Mouse (Mus musculus) cerebellum, postnatal 25 days (tissue): ENCODE measurements around the gene Nin.

Source experiments
- DNase-seq, 2 experiments: peaks; one replicate each; pipeline ENCODE4 v3.0.0; 2021; ENCODE audit warnings: mixed read lengths in 2 of 2

Gene Nin

DNA sequence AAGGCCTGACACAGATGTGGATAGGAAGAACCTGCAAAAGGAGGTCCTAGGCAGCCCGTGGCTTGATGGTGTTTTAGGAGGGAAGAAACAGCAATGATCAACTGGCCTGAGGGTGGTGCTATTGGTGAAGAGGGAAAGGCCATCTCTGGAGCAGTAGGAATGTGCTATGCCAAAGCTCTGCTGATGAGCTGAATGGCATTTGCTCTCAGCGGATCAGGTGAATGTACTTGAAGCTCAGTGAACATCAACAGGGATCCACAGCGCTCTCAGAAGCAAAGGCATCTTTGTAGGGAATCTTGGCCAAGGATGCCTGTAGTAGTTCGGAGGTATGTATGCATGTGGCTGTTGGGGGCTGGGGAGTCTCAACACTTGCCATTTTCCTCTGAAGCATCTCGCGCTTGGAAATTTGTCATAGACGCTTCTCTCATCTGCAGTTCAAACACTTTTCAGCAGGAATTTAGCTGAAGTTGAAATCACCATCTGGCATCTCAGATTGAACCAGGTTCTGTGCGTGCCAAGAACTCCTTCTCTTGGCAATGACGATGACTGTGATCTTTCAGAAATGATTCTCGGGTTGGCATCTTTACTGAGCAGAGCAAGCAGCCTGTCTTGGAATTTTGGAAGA, 5.3 kb upstream of the Nin start:
- peak; percentile 55 to 62 for DNase-seq

DNA sequence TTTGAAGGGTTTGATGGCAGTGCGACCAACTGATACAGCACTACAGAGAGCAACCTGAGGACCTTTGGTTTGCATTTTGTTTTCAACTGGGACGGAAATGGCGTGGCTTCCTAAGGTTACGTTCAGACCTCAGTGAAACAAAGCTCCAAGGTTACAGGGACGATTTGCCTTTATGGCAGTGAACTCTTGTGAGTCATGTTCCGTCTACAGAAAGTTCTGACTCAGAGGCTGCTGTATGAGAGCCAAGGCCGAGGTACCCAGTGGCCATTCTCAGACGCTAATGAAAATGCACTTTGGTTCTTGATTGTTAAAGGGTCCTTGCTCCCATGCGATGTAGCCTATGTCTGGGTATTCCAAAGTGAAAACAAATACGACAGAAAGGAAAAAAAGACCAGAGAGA, 3.6 kb upstream of the Nin start:
- DNase-seq = no peak

- DNase-seq = no peak
Measured at GRCm38 (mm10) chr12:70112090-70112383, 1.5 kb downstream of the Nin start.

GRCm38 (mm10) chr12:70111367-70112089, 2.0 kb downstream of the Nin start:
- DNase-seq = peak; percentile 71 to 77

DNA sequence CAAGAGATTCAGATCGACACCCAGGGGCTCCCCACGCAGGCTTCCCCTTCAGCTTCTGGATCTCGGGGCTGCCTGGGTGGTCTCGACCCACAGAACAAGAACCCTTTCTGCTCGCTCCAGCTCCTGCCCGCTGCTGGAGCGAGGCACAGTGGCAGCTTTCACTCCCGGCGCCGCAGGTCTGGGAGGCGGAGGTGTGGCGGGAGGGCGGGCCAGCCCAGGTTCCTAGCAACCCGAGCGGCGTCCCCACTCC, 2.5 kb downstream of the Nin start:
- peak in 1 of 2 experiments; percentile 76 for DNase-seq

- DNase-seq = peak in 1 of 2 experiments; percentile 31
Measured at GRCm38 (mm10) chr12:70110375-70111116, 3.0 kb downstream of the Nin start.

GRCm38 (mm10) chr12:70109921-70110320, 3.6 kb downstream of the Nin start:
- peak; percentile 41 to 48 for DNase-seq

DNA sequence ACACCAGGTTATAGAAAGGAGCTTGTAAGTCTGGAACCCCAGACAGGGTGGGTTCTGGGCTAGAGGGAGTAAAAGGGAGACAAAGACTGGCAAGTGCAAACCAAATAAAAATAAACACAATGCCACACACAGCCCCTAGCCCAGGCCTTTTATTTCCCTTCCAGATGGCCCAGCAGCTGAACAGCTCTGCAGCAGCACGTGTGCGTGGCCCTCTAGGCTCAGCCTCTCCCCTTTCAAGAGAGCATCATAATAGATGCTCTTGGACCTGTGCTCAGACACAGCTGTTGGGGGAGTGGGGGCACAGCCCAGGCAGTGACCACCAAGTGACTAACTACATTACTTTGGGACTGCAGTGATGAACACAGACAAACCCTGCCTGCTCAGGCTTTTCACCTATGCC, 5.4 kb downstream of the Nin start:
- DNase-seq = no peak

GRCm38 (mm10) chr12:70106508-70106907, 7.0 kb downstream of the Nin start:
- no peak for DNase-seq

- DNase-seq = no peak
Measured at GRCm38 (mm10) chr12:70105885-70106284, 7.6 kb downstream of the Nin start.

GRCm38 (mm10) chr12:70104776-70105420, 8.6 kb downstream of the Nin start:
- peak in 1 of 2 experiments; percentile 31 for DNase-seq

GRCm38 (mm10) chr12:70104199-70104598, 9.3 kb downstream of the Nin start:
- no peak for DNase-seq

DNA sequence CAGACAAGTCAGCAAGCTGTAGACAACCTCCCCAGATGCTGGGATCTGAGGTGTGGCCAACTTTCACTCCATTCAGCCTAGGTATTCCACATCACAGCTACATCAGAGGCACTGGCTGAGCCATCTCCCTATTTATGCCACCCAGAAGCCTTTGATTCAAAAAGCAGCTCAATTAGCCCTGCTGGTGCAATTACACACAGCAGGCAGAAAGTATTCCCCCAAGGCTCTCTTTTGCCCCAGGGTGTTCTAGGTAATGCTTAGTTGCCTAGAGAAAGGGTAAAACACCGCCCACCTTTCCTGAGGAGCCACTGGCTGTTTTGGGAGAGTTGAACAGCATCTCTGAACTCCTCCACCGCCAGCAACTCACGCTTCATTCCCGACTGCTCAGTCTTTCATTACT, 10.3 kb downstream of the Nin start:
- no peak for DNase-seq

- no peak for DNase-seq
Measured at GRCm38 (mm10) chr12:70102426-70102825, 11.1 kb downstream of the Nin start.

GRCm38 (mm10) chr12:70101823-70102222, 11.7 kb downstream of the Nin start:
- DNase-seq = no peak

- DNase-seq = no peak
Measured at GRCm38 (mm10) chr12:70097901-70098300, 15.6 kb downstream of the Nin start.

- no peak for DNase-seq
Measured at GRCm38 (mm10) chr12:70097316-70097715, 16.2 kb downstream of the Nin start.

DNA sequence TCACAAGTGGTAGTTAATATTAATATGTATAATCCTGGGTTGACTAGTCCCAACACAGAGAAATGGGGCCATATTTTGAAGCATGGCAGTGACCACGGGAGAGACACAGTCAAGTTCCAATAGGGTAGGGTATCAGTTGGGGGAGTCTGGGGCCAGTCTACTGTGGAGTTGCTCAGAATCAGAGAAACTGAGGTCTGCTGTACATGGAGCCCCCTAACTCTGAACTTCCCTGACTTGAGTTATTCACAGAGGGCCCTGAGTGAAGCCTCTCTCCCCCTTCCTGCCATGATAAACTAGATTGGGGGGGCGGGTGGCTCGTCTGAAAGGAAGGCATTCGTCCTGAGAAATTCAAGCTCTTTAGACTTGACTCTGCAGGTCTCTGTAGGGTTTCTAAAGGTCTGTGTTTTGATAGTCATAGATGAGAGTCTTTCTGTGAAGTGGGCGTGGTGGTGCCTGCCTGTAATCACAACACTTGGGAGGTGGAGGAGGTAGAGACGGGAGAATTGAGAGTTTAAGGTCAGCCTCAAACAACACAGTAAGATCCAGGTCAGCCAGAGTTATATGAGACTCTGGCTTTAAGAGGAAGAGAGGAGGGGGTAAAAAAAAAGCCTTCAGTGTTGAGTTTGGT, 20.1 kb downstream of the Nin start:
- no peak for DNase-seq

DNA sequence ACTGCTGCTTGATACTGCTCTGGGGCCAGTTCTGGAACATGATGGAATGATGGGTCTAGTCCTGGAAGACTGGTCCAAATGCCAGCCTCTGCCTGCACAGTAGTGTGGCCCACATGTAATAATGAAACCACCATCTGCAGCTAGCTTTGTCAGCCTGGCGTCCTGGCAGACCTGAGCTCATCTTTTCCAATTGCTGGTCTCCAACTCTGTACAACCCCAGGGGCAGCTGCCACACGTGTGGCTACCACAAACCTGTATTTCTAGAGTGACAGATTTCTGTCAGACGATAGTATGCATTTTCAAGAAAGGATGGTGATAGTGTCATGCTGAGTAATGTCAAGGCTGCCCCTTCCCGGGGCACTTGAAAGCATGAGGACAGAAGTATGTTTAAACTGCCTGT, 25.2 kb downstream of the Nin start:
- no peak for DNase-seq

- no peak for DNase-seq
Measured at GRCm38 (mm10) chr12:70085351-70085750, 28.2 kb downstream of the Nin start.

DNA sequence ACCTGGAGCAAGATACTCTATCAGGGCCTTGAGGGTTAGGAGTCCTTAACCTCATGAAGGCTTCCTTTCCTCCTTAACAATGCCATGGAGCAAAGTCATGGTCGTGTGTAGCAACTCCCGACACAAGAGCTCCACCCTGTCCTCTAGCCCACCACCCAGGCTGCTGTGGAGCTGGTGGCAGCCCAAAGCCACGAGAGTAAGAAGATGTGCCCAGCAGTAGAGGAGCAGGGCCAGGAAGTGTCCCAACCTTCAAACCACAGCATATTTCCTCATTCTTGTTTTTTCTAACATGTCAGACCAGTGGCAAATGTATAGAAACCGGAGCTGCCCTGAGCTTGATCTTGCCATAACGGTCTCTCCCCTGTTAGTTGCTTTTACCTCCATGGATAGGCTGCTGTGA, 29.3 kb downstream of the Nin start:
- DNase-seq = no peak

- no peak for DNase-seq
Measured at GRCm38 (mm10) chr12:70083737-70084136, 29.8 kb downstream of the Nin start.

DNA sequence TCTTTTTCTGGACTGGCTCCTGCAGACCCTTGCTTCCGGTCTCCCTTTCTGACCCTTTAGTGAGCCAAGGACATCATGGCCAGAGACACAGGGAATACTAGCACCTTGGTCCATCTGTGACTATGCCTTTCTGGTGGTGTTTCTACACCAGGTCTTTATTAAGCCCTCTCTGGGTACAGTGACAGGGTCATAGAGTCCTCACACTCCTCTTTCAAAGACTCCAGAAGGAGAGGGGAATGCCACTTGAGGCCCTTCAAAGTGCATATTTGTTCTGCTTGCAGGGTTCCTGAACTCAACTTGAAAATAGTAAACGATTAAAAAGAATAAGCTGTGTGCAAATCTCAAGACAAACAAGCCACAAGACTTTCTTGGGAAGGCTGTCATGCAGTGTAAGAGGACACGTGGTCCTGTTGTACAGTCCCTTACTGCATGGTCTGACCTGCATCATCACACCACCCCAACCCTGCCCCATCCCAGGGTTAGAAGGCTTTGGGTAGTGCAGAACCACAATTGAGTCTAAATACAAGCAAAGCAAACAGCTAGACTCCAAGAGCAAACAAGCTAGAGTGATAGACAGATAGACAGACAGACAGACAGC, 30.5 kb downstream of the Nin start:
- no peak for DNase-seq
